Mouse (Mus musculus): ENCODE data around the gene Itgb3bp. TPM values are rescaled to one million over a fixed set of nuclear protein-coding genes. Genes with fewer than 3 reads are reported as not detected.

The Itgb3bp gene
- total RNA-seq, 2 experiments from 2014 or later = 5.6 to 6.4 TPM

GRCm38 (mm10) chr4:99934859-99935258 is 5.2 kb upstream of the Itgb3bp start:
- DNase-seq = no peak

- peak in 1 of 2 experiments; percentile 28 for DNase-seq
These were observed 2.2 kb upstream of the Itgb3bp start for GRCm38 (mm10) chr4:99931807-99932206.

DNA sequence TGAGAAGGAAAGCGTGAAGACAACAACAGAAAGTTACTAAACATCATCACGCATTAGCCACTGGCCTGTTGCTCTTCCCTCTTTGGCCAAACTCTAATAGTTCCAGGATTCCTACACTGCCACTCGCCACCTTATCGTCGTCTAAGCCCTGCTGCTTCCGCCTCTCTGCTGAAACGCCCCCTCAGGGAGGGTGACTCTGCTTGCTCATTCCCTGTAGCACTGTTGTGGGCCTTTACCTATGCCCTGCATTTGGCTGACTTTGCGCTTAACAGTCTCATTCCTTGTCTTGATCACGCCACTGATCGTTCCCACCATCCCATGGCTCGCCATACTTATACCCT is 1.6 kb upstream of the Itgb3bp start:
- no peak for DNase-seq

DNA sequence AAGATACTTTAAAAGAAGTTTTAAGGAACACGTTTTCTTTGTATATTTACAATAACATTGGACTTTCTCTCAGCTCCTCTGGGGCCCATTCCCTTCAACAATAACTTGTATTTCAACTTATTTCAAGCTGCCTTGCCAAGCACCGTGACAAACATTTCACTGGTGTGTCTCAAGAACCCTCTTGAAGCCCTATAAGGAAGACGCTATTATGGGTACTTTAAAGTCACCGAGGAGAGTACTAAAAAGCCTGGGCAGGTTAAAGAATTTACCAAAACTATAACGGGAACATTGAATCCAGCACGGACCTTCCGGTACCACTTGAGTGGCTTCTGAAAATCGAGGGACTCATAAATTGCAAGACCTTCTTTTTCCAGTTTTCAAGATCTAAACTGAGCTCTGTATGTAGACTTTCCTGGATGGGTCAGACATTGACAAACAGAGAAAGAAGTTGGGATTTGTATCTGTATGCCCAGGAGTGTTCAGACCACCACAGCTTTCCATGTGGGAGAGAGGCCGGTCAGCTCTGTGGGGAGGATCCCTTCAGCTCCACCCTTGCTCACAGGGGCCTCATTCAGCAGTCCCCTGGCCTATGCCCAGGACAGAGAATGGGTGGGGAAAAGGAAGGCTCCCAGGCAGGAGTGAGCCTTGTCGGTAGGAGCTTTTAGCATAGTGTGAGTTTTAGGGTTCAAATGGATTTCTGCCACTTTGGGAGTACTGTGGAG is 1.1 kb upstream of the Itgb3bp start:
- DNase-seq = peak; percentile 31 to 44

GRCm38 (mm10) chr4:99929149-99929612 is 432 bp downstream of the Itgb3bp start, which contains the start of gene Pgm1:
Gene Pgm1, plus strand, starts transcription at chr4:99929414.
- DNase-seq = peak; percentile 91 to 94

DNA sequence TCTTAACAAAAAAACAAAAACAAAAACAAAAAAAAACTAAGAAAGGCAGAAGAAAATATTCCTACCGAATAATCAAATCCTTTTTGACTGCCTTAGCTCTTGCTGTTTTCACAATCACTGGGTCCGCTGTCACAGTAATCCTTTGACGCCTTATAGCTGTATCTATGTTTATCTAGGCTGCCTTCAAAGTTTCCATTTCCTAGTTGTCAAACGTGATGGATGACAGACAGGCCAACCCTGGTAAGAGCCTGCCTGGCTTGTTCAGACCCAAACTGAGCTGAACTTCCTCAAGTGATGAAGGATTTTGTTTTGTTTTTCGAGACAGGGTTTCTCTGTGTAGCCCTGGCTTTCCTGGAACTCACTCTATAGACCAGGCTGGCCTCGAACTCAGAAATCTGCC is 1.1 kb downstream of the Itgb3bp start:
- DNase-seq = no peak

GRCm38 (mm10) chr4:99926380-99926779 is 3.2 kb downstream of the Itgb3bp start:
- DNase-seq = no peak

- DNase-seq = peak in 1 of 2 experiments; percentile 53
These were observed 15.6 kb downstream of the Itgb3bp start for GRCm38 (mm10) chr4:99913894-99914451.

DNA sequence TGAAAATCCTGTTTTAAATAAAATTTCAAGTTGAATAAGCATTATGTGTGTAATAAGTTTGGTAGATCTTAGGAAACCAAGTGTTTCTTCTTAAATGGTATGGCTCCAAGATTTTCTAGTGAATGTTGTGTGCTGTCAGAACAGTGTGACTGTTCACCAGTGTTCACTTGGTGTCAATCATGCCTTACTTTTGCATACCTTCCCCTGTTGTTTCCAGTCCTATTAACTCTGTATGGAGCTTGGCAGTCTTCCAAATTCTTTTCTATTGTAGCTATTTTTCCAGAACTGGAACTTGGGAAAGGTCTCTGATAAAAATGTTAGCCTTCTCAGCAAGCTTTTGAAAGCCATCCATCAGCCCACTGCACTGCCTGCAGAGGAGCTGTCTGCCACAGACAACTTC is 47.2 kb downstream of the Itgb3bp start:
- DNase-seq = no peak

DNA sequence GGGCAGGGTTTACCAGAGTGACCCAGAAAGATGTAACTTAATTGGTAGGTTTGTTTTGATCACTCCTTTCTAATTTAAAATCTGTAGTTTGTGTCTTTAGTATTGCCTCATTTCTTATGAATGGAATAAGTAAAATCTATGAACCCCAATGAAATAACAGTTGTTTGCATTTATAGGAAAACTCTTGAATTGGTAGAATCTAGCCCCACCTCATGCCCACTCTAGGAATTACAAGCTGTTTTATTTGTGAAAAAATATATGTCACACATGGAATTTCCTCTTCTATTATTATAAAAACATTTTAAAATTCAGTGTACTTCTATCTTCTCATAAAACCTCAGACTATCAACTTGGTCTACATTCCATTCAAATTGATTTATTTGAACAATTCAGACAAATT is 47.7 kb downstream of the Itgb3bp start:
- peak; percentile 3 to 47 for DNase-seq

- peak; percentile 85 to 91 for DNase-seq
These were observed 100.2 kb downstream of the Itgb3bp start, which contains the start of gene Efcab7 for GRCm38 (mm10) chr4:99829094-99830073. Gene Efcab7, plus strand, starts transcription at chr4:99829198.

DNA sequence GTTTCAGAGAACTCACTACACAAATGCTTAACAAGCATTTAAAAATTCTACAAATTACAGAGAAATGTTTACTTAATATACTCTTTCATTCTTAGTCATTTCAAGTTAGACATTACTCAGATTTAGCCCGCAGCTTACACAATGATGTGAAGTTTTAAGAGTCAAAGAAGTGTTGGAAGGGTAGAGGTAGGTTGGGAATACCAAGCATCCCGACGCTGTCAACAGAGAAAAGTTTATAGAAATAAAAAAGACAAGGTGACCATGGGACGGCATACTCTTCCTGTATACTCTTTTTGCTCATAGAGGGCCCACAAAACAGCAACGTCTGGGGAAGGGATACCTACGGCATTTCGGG is 100.9 kb downstream of the Itgb3bp start:
- DNase-seq = no peak

- no peak for DNase-seq
These were observed 101.3 kb downstream of the Itgb3bp start for GRCm38 (mm10) chr4:99828337-99828736.

- DNase-seq = no peak
These were observed 112.7 kb downstream of the Itgb3bp start for GRCm38 (mm10) chr4:99816697-99817460.

DNA sequence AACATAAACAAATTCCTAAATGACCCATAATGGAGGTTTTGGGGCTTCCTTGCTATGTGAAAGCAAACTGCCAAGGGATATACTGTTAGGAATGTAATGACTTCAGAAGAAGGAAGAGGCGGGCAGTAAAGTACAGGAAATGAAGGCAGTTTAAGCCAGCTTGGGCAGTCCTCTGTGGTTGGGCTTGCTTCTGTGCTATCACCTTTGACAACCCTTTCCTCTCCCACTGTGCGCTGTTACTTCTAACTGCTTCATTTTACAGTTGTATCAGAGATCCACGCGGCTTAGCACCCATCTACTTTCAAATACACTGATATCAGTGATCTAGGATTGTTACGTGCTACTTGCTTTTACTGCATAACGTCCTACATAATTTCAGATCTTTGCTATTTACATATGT is 137.2 kb downstream of the Itgb3bp start:
- DNase-seq = no peak

DNA sequence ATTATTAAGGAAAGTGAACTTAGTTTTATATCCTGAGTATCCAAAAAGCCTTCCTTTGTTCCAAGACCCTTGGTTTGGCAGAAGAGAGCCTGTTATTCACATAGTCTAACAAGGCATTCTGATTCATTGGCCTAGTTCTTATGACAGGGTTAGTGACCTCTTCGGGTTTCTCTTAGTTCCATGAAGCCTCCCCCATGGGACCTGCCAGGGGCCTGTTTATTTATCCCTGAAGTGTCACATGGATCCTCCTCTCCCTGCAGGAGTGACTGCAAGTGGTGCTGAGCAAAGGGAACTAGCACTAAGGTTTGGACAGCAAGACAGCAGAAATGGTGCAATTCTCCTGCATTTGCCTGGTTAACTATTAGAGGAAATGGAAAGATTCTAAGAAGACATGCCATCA is 156.6 kb downstream of the Itgb3bp start:
- peak in 1 of 2 experiments; percentile 12 for DNase-seq

GRCm38 (mm10) chr4:99770555-99770954 is 159.1 kb downstream of the Itgb3bp start:
- no peak for DNase-seq

DNA sequence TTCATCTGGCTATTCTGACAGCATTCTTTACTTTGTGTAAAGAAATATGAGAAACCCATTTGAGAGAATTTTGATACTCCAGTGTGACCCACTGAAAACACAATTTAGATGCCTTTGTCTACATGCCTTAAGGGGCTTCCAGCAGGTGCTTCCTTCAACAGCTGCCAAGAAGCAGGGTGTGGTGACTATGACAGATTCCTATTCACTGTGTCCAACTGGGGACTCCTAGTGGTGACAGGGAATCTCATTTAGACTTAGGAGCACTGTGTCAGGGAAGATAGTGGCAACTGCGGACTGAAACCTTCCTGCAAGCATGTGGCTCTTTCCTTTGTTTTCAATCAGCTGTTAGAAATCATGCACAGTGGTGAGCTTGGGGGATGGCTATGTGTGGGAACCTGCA is 162.9 kb downstream of the Itgb3bp start:
- peak; percentile 47 to 59 for DNase-seq

GRCm38 (mm10) chr4:99766303-99766702 is 163.3 kb downstream of the Itgb3bp start:
- DNase-seq = no peak

DNA sequence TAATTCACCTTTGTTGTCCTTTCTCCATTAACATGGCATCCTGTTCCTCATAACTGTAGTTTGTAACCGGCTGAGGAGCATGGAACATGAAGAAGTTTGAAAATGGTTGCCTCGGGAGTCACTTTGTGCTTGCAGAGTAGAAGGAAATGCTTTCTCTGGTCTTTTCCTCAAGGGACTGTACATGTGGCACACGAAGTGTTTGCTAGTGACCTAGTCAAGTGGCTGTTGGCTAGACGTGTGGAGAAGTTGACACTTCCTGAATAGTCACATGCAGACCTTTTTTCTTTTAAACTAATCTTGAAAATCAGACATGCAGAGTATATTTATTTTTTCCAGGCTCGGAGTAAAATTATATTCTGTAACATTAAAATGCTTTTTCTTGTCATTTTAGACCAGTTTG is 177.2 kb downstream of the Itgb3bp start:
- DNase-seq = no peak

DNA sequence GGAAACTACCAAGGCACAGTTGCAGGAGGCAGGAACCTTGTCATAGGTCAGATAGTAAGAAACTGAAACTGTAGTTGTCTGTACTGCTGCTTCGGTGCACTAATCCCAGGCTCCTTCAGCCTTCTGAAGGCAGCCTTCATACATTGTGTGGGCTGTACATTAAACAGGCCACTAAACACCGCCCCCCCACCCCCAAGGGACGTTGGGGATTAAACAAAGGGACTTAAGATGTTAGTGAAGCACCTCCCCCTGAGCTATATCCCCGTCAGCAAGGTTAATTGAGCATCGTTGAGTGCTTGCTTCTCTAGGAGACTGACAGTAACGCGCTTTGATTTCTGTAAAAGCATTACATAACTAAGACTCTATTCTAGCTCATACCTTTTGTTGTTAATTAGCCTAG is 189.8 kb downstream of the Itgb3bp start:
- no peak for DNase-seq

- no peak for DNase-seq
These were observed 203.6 kb downstream of the Itgb3bp start for GRCm38 (mm10) chr4:99725914-99726451.

Data from heart, adult 18-20 months (tissue).